Mouse (Mus musculus): ENCODE results near the gene Fat1. TPM values are rescaled to one million over a fixed set of nuclear protein-coding genes. Genes with fewer than 3 reads are reported as not detected.

Fat1 gene
- polyA plus RNA-seq, 1 experiment from 2014 or later, result 0.78 TPM

DNA sequence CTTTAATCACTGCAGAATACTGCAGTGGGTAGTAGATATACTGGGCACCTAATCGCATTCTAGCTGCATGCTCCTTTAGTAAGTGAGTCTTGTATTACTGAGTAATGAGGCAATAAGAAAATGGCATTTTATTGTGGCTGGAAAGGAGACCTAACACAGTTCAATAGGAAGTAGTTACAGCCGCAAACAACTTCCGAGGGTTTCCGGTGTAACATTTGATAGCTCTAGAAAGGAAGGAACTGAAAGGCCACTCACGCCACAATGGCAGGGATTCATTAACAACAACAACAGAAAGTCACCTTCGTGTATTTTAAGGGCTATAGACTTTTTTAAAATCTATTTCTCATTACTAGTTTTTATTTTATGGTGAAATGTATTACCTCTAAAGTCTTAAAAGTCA lies 62.6 kb downstream of the Fat1 start:
- DNase-seq (no peak), ATAC-seq (no peak)
- Histone ChIP-seq H3K9ac (replicated peaks) (no peak overlapping the region), H3K4me3 (ENCODE audit: low read depth, low read length) (no peak overlapping the region), H3K27ac (ENCODE audit: low read depth) (no peak overlapping the region), H3K4me2 (ENCODE audit: low read depth, low read length) (no peak overlapping the region), H3K9me3 (ENCODE audit: low read length) (no peaks in the 10 kb centered on the region), H3K4me1 (ENCODE audit: insufficient read depth) (peaks cover 4% of the 10 kb centered on the region; the same call in 1 of the 2 replicates), H3K27me3 (ENCODE audit: insufficient read depth, low read length) (no peaks in the 10 kb centered on the region), H3K36me3 (replicated peaks; ENCODE audit: insufficient read depth, low read length) (no peaks in the 10 kb centered on the region)
- 34% methylated on average over 6 of the region's 6 CpGs for WGBS (ENCODE audit: insufficient replicate concordance)
- TF ChIP-seq EP300 (IDR thresholded peaks at IDR 0.05; ENCODE audit: low read depth) (no peak), CTCF (IDR thresholded peaks at IDR 0.05; ENCODE audit: low read depth) (no peak)

DNA sequence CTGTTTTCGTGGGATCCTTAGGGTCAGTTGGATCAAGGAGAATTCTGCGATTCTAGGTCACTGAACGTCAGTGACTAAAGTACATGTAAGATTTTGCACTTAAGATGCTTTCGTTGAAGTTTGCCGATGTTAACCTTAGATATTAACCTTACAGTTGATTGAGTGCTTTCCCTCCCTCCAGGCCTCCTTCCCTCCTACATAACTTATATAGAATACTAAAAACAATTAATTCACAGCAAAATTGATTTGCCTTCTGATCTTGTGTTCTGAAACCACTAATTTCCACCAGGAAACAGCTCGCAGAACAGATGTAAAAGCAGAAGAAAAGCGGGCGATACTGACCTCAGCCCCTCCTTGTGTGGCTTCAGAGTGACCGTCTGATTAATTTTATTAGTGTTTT lies 63.0 kb downstream of the Fat1 start:
- no peaks in the 10 kb centered on the region for H3K27me3 ChIP-seq (ENCODE audit: insufficient read depth, low read length)
- no peak overlapping the region for H3K27ac ChIP-seq (ENCODE audit: low read depth)
- DNase-seq, result no peak
- WGBS (ENCODE audit: insufficient replicate concordance), result 70% methylated on average over 9 of the region's 9 CpGs
- no peaks in the 10 kb centered on the region for H3K9me3 ChIP-seq (ENCODE audit: low read length)
- TF ChIP-seq EP300 (IDR thresholded peaks at IDR 0.05; ENCODE audit: low read depth) (no peak), CTCF (IDR thresholded peaks at IDR 0.05; ENCODE audit: low read depth) (no peak)
- no peak for ATAC-seq
- no peak overlapping the region for H3K4me3 ChIP-seq (ENCODE audit: low read depth, low read length)
- no peak overlapping the region for H3K4me2 ChIP-seq (ENCODE audit: low read depth, low read length)
- H3K4me1 ChIP-seq (ENCODE audit: insufficient read depth), result peaks cover 4% of the 10 kb centered on the region; the same call in 1 of the 2 replicates
- no peak overlapping the region for H3K9ac ChIP-seq (replicated peaks)
- H3K36me3 ChIP-seq (replicated peaks; ENCODE audit: insufficient read depth, low read length), result no peaks in the 10 kb centered on the region

DNA sequence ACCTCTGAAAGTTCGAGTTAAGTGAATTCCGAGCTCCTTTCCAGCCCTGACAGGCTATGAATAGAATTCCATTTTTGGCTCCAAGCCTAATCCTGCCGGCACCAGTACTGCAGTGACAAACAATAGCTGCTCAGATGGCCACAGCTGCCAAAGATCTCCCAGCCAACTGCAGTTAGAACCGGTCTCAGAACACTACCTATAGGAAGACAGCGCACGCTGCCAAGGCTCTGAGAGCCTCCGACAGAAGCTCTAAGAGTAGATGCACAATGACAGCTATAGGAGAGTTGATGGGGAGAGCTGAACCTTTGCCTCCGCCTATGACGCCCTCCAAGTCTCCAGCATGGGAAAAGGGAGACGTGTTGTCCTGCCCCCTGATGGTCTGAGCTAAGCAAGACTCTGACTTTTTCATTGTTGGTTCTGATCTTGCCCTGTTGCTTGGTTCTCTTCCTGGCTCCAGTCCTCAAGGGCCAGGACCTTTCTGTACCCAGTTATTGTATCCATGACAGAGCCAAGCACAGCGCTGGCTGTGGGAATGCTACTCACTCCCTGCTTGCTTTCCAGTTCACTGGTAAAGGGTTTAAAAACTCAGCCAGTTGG lies 63.5 kb downstream of the Fat1 start:
- no peak overlapping the region for H3K27ac ChIP-seq (ENCODE audit: low read depth)
- ATAC-seq (no peak), DNase-seq (no peak)
- no peak overlapping the region for H3K9ac ChIP-seq (replicated peaks)
- peaks cover 4% of the 10 kb centered on the region; the same call in 1 of the 2 replicates for H3K4me1 ChIP-seq (ENCODE audit: insufficient read depth)
- H3K4me3 ChIP-seq (ENCODE audit: low read depth, low read length), result no peak overlapping the region
- TF ChIP-seq CTCF (IDR thresholded peaks at IDR 0.05; ENCODE audit: low read depth), result peak; percentile 10; the same call in 1 of the 2 replicates
- no peak for TF ChIP-seq EP300 (IDR thresholded peaks at IDR 0.05; ENCODE audit: low read depth)
- no peaks in the 10 kb centered on the region for H3K36me3 ChIP-seq (replicated peaks; ENCODE audit: insufficient read depth, low read length)
- H3K4me2 ChIP-seq (ENCODE audit: low read depth, low read length), result no peak overlapping the region
- no peaks in the 10 kb centered on the region for H3K9me3 ChIP-seq (ENCODE audit: low read length)
- WGBS (ENCODE audit: insufficient replicate concordance), result 53% methylated on average over 11 of the region's 11 CpGs
- H3K27me3 ChIP-seq (ENCODE audit: insufficient read depth, low read length), result no peaks in the 10 kb centered on the region

DNA sequence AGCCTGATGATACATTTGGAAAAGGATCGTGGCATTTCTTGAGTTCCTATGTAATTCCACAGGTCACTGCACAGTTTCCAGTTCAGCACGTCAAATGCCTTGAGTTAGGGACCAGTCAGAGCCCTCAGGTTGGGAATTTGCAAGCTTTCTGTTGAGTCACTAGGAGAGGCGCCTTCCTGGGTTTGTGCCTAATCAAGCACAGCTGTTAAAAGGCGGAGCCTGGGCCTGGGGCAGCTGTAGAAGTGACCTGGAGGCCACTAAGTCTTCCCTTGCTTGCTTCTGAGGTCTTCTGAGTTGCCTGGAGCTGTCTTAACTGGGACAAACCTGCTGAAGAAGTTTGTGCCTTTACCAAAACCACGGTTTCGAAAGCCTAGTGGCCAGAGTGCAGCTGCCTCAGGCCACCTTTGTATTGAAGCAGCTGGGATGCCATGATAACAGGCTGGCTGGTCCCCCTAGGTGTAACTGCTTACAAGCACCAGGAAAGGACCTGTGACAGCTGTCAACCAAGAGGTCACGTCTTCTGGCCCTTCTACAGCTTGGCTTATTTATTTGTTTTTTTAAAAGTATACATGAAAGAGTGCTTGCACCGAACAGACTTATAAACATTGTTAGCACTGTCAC lies 66.4 kb downstream of the Fat1 start:
- DNase-seq (no peak), ATAC-seq (no peak)
- TF ChIP-seq EP300 (IDR thresholded peaks at IDR 0.05; ENCODE audit: low read depth) (no peak), CTCF (IDR thresholded peaks at IDR 0.05; ENCODE audit: low read depth) (no peak)

DNA sequence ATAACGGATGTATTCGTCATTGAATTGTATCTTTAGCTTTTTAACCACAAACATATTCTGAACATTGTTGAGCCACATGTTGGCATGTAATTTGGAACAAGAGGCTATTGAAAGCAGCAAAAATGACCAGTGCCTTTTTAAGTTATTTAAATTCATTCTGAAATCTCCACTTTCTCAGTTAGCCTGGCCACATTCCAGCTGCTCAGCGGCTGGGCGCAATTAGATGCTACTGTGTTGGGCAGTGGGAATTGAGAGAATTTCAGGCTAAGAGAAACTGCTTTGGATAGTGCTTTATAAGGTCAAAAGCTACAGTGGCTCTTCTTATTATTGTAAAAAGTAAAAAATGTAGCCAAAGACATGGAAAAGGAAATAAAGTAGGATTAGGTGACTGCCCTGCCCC lies 67.4 kb downstream of the Fat1 start:
- H3K36me3 ChIP-seq (replicated peaks; ENCODE audit: insufficient read depth, low read length), result no peaks in the 10 kb centered on the region
- H3K27ac ChIP-seq (ENCODE audit: low read depth), result no peak overlapping the region
- H3K9me3 ChIP-seq (ENCODE audit: low read length), result no peaks in the 10 kb centered on the region
- DNase-seq (no peak), ATAC-seq (no peak)
- H3K27me3 ChIP-seq (ENCODE audit: insufficient read depth, low read length), result no peaks in the 10 kb centered on the region
- no peak overlapping the region for H3K4me2 ChIP-seq (ENCODE audit: low read depth, low read length)
- no peak overlapping the region for H3K9ac ChIP-seq (replicated peaks)
- no peaks in the 10 kb centered on the region for H3K4me1 ChIP-seq (ENCODE audit: insufficient read depth)
- 81% methylated on average over 4 of the region's 4 CpGs for WGBS (ENCODE audit: insufficient replicate concordance)
- TF ChIP-seq EP300 (IDR thresholded peaks at IDR 0.05; ENCODE audit: low read depth) (no peak), CTCF (IDR thresholded peaks at IDR 0.05; ENCODE audit: low read depth) (no peak)
- H3K4me3 ChIP-seq (ENCODE audit: low read depth, low read length), result no peak overlapping the region

More for the DNA sequence above, 66.4 kb downstream of the Fat1 start:
- WGBS (ENCODE audit: insufficient replicate concordance), result 49% methylated on average over 8 of the region's 8 CpGs
- H3K27ac ChIP-seq (ENCODE audit: low read depth), result no peak overlapping the region
- no peaks in the 10 kb centered on the region for H3K27me3 ChIP-seq (ENCODE audit: insufficient read depth, low read length)
- H3K4me2 ChIP-seq (ENCODE audit: low read depth, low read length), result no peak overlapping the region
- no peak overlapping the region for H3K4me3 ChIP-seq (ENCODE audit: low read depth, low read length)
- no peaks in the 10 kb centered on the region for H3K36me3 ChIP-seq (replicated peaks; ENCODE audit: insufficient read depth, low read length)
- no peaks in the 10 kb centered on the region for H3K4me1 ChIP-seq (ENCODE audit: insufficient read depth)
- no peak overlapping the region for H3K9ac ChIP-seq (replicated peaks)
- H3K9me3 ChIP-seq (ENCODE audit: low read length), result no peaks in the 10 kb centered on the region

DNA sequence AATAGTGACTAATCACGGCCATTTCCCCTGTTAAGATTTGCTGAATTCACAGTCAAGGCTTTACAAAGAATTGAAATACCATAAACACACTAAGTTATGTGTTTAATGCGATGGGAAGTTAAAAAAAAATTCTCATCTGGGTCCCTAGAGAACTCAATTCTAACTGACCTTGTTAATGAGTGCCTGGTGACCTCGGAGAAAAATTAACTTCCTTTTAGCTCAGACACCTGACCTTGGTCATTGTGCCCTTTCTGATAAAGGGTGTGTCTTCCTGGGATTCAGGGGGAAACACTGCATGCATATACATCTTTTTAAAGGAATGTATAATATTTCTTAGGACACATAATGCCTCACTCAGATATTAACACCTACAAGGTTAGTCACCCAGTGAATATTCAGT lies 68.8 kb downstream of the Fat1 start:
- H3K4me1 ChIP-seq (ENCODE audit: insufficient read depth), result no peaks in the 10 kb centered on the region
- H3K9me3 ChIP-seq (ENCODE audit: low read length), result no peaks in the 10 kb centered on the region
- 46% methylated on average over 3 of the region's 3 CpGs for WGBS (ENCODE audit: insufficient replicate concordance)
- H3K4me3 ChIP-seq (ENCODE audit: low read depth, low read length), result no peak overlapping the region
- no peak overlapping the region for H3K27ac ChIP-seq (ENCODE audit: low read depth)
- no peaks in the 10 kb centered on the region for H3K36me3 ChIP-seq (replicated peaks; ENCODE audit: insufficient read depth, low read length)
- TF ChIP-seq EP300 (IDR thresholded peaks at IDR 0.05; ENCODE audit: low read depth) (no peak), CTCF (IDR thresholded peaks at IDR 0.05; ENCODE audit: low read depth) (no peak)
- no peak for ATAC-seq
- no peaks in the 10 kb centered on the region for H3K27me3 ChIP-seq (ENCODE audit: insufficient read depth, low read length)
- no peak for DNase-seq
- no peak overlapping the region for H3K4me2 ChIP-seq (ENCODE audit: low read depth, low read length)
- no peak overlapping the region for H3K9ac ChIP-seq (replicated peaks)

All from liver, postnatal 0 days (tissue).